Mouse (Mus musculus): Measurements from ENCODE around the gene Fam78b. TPM values are rescaled to one million over a fixed set of nuclear protein-coding genes. Genes with fewer than 3 reads are reported as not detected.

Gene Fam78b
- polyA plus RNA-seq, 1 experiment from 2014 or later, result 0.49 TPM

DNA sequence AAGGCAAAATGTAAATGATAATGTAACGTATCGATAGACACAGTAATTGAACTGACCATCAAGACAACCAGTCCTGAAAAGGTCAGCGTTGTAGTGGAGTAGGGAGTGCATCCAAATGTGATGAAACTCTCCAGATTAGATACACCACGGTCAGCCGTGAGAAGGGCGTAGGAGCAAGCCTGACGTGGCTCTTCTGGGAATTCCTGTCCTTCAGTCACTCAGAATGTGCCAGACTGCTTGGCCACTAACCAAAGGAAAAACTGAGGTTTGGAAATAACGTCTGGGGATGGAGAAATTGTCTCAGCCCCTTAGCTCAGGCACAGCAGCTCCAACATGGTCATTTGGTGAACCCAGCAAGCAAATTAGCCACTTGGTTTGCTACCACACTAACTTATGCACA lies 74.5 kb downstream of the Fam78b start:
- WGBS, result 82% methylated on average over 8 of the region's 8 CpGs
- no peak for ATAC-seq (ENCODE audit: insufficient number of reproducible peaks, insufficient read depth, low FRiP score, low TSS enrichment, low read depth)

DNA sequence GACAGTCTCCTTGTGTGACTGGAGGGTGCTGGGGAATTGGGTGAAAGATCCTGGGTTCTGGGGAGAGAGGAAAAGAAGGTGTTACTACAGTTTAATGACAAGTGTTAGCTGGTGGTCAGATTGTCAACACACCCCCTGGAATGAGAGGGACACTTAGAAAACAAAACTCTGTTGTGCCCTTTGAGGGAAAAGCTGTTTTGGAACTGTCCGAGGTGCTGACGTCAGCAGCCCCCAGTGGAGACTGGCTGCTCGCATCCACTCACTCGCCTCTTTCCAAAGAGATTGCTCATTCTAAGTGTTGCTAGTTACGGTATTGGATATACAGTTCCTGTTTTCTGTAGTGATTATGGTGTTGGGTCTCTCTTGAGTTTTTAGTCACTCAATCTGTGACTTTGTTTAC lies 78.3 kb downstream of the Fam78b start:
- no peaks in the 10 kb centered on the region for H3K36me3 ChIP-seq
- 26% methylated on average over 5 of the region's 5 CpGs for WGBS
- H3K4me3 ChIP-seq, result no peak overlapping the region
- H3K27ac ChIP-seq, result no peak overlapping the region
- no peaks in the 10 kb centered on the region for H3K27me3 ChIP-seq
- H3K9ac ChIP-seq, result no peak overlapping the region
- no peaks in the 10 kb centered on the region for H3K4me1 ChIP-seq
- H3K4me2 ChIP-seq, result no peak overlapping the region
- ATAC-seq (ENCODE audit: insufficient number of reproducible peaks, insufficient read depth, low FRiP score, low TSS enrichment, low read depth), result no peak
- H3K9me3 ChIP-seq, result no peaks in the 10 kb centered on the region

More for the DNA sequence above, 74.5 kb downstream of the Fam78b start:
- Histone ChIP-seq H3K36me3 (no peaks in the 10 kb centered on the region), H3K27ac (no peak overlapping the region), H3K9ac (no peak overlapping the region), H3K4me1 (no peaks in the 10 kb centered on the region), H3K4me2 (no peak overlapping the region), H3K27me3 (no peaks in the 10 kb centered on the region), H3K9me3 (no peaks in the 10 kb centered on the region), H3K4me3 (no peak overlapping the region)

DNA sequence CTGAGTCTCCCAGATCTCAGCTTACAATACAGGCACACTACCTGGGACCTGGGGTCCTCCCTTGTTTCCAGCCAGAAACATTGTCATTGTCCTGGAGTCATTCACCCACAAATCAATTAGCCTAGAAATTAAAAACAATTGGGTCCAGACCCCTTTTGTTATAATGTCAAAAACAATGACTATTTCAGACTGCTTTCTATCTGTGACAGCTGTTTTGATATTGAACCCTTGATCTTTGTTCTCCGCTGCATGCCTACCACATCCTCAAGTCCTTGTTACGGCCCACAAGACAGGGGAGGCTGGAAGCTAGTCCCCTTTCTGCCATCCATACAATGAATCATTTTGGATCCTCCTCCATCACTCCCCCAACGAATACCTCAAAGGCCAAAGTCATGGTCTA lies 80.7 kb downstream of the Fam78b start:
- Histone ChIP-seq H3K27me3 (no peaks in the 10 kb centered on the region), H3K9me3 (no peaks in the 10 kb centered on the region), H3K27ac (no peak overlapping the region), H3K4me3 (no peak overlapping the region), H3K36me3 (no peaks in the 10 kb centered on the region), H3K4me2 (no peak overlapping the region), H3K4me1 (no peaks in the 10 kb centered on the region), H3K9ac (no peak overlapping the region)
- no peak for ATAC-seq (ENCODE audit: insufficient number of reproducible peaks, insufficient read depth, low FRiP score, low TSS enrichment, low read depth)
- 76% methylated on average over 3 of the region's 3 CpGs for WGBS

DNA sequence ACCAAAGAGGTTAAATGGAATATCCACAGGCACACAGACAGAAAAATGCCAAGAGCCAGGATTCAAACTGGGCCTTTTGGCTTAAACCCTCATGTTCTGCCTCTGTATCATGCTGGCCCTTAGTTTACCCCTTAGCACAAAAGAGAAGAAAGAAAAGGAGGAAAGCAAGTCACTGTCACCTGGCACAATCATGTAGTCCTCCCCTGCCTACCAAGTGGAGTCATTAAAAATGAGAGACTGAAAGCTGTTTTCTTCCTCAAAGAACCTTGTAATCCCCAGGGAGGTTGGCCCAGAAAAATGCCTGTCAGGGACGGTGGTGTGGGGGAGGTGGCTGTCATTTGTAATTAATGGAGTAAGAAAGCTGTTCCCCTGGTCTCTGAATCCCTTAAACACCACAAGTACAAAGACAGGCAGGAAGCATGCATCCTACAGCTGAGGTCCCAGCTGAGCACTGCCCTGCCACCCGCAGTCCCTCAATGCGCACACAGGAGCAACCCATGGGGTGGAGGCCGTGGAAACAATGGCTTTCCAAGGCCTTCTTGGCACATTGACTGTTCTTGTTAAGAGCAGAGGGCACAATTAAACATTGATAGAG lies 81.4 kb downstream of the Fam78b start:
- ATAC-seq (ENCODE audit: insufficient number of reproducible peaks, insufficient read depth, low FRiP score, low TSS enrichment, low read depth), result no peak
- Histone ChIP-seq H3K9ac (no peak overlapping the region), H3K36me3 (no peaks in the 10 kb centered on the region), H3K27ac (no peak overlapping the region), H3K4me2 (no peak overlapping the region), H3K9me3 (no peaks in the 10 kb centered on the region), H3K4me3 (no peak overlapping the region), H3K27me3 (no peaks in the 10 kb centered on the region), H3K4me1 (no peaks in the 10 kb centered on the region)
- 33% methylated on average over 4 of the region's 4 CpGs for WGBS

DNA sequence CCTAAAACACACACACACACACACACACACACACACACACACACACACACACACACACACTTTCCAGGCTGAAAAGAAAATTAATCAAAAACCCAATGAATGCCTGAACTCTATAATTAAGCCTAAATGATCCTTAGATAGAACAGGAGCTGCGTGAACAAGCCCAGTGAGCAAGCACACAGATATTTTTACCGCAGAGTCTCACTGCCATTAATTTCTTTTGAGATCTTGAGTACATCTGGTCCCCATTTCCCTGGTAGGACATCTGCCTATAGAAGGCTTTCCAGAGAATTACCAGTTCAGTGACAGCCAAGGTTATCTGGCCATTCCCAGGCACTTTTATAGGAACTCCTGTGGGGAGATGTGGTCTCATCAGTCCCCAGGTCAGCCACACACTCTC lies 82.0 kb downstream of the Fam78b start:
- Histone ChIP-seq H3K4me2 (no peak overlapping the region), H3K9me3 (no peaks in the 10 kb centered on the region), H3K36me3 (no peaks in the 10 kb centered on the region), H3K27me3 (no peaks in the 10 kb centered on the region), H3K9ac (no peak overlapping the region), H3K4me1 (no peaks in the 10 kb centered on the region), H3K27ac (no peak overlapping the region), H3K4me3 (no peak overlapping the region)
- no peak for ATAC-seq (ENCODE audit: insufficient number of reproducible peaks, insufficient read depth, low FRiP score, low TSS enrichment, low read depth)
- WGBS, result 57% methylated on average over 2 of the region's 2 CpGs

DNA sequence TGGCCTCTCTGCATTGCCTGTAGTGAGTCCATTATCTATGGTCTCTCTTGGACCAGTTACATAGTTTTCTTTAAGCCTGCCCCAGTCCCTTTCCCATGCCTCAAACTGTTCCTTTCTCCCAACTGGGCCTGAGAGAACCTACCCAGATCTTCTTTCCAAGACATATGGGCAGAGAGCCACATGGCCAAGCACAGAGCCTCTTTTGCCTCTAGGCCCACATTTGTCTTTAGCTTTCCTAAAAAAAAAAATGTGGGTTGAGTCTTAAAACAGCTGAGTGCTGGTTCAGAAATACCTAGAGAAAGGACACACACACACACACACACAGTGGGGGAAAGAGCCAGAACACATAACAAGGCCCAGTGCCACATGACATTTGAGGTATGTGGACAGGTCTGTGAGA lies 83.1 kb downstream of the Fam78b start:
- no peak for ATAC-seq (ENCODE audit: insufficient number of reproducible peaks, insufficient read depth, low FRiP score, low TSS enrichment, low read depth)
- H3K4me2 ChIP-seq, result no peak overlapping the region
- H3K36me3 ChIP-seq, result no peaks in the 10 kb centered on the region
- no peaks in the 10 kb centered on the region for H3K27me3 ChIP-seq
- no peaks in the 10 kb centered on the region for H3K9me3 ChIP-seq
- H3K4me3 ChIP-seq, result no peak overlapping the region
- no peak overlapping the region for H3K27ac ChIP-seq
- no peaks in the 10 kb centered on the region for H3K4me1 ChIP-seq
- no peak overlapping the region for H3K9ac ChIP-seq

DNA sequence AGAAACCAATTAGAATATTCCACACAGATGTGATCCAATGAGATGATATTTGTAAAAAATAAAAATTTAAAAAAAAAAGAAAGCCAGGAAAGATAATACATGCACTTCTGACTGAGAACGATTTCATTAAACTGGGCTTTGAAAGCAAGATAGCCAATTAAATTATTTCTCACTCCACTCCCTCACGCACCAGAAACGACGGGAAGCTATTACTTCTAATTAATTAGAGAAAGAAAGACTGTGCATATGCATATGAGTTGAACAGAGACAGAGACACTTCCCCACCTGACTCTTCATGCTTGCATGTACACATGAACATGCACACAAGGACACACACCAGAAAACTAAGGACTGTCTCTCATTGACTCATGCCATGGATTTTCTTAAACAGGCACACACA lies 84.2 kb downstream of the Fam78b start:
- H3K4me3 ChIP-seq, result no peak overlapping the region
- no peak overlapping the region for H3K27ac ChIP-seq
- H3K4me1 ChIP-seq, result no peaks in the 10 kb centered on the region
- H3K9me3 ChIP-seq, result no peaks in the 10 kb centered on the region
- WGBS, result 69% methylated on average over 4 of the region's 4 CpGs
- no peak overlapping the region for H3K4me2 ChIP-seq
- no peak for ATAC-seq (ENCODE audit: insufficient number of reproducible peaks, insufficient read depth, low FRiP score, low TSS enrichment, low read depth)
- no peaks in the 10 kb centered on the region for H3K27me3 ChIP-seq
- H3K9ac ChIP-seq, result no peak overlapping the region
- H3K36me3 ChIP-seq, result no peaks in the 10 kb centered on the region

DNA sequence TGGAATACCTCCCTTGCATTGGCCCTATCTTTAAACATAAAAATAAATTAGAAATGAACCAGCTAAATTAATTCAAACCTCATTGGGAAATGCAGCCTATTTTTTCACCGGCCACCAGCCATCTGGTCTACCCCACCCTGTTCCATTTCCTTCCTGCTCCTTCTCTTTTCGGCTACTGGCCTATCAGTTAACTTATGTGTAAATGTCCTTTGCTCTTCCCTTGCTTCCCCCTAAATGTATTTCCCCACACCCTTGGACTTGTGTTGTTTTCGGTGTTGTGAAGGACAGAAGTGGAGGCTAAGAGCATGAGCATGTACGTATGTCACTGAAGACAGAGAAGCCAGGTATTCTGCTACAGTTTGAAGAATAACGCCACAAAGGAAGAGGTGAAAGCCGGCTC lies 89.2 kb downstream of the Fam78b start:
- WGBS, result 88% methylated on average over 6 of the region's 6 CpGs
- H3K36me3 ChIP-seq, result no peaks in the 10 kb centered on the region
- H3K27ac ChIP-seq, result no peak overlapping the region
- no peak for ATAC-seq (ENCODE audit: insufficient number of reproducible peaks, insufficient read depth, low FRiP score, low TSS enrichment, low read depth)
- H3K9ac ChIP-seq, result no peak overlapping the region
- H3K9me3 ChIP-seq, result no peaks in the 10 kb centered on the region
- no peak overlapping the region for H3K4me2 ChIP-seq
- no peaks in the 10 kb centered on the region for H3K4me1 ChIP-seq
- H3K27me3 ChIP-seq, result no peaks in the 10 kb centered on the region
- H3K4me3 ChIP-seq, result no peak overlapping the region

DNA sequence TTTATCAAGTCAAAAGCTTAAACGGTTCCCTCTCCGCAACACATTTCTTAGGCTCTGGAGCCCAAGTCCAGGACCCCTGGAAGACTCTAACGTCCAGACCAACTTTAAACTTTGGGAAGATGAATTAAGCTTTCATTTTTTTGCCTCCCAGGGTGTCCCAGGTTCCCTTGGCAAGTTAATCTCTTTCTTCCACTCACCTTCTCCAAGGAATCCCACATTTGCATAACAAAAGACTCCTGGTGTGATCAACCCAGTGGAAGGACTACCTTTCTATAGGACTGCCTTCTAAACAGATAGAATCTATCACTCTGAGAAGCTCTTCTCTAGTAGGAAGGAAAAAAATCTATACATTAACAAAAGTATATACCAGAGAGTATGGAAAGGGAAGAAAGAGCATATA lies 92.3 kb downstream of the Fam78b start:
- Histone ChIP-seq H3K9ac (no peak overlapping the region), H3K9me3 (no peaks in the 10 kb centered on the region), H3K36me3 (no peaks in the 10 kb centered on the region), H3K27me3 (no peaks in the 10 kb centered on the region), H3K27ac (no peak overlapping the region), H3K4me1 (no peaks in the 10 kb centered on the region), H3K4me3 (no peak overlapping the region), H3K4me2 (no peak overlapping the region)
- ATAC-seq (ENCODE audit: insufficient number of reproducible peaks, insufficient read depth, low FRiP score, low TSS enrichment, low read depth), result no peak
- 56% methylated on average over 3 of the region's 3 CpGs for WGBS

DNA sequence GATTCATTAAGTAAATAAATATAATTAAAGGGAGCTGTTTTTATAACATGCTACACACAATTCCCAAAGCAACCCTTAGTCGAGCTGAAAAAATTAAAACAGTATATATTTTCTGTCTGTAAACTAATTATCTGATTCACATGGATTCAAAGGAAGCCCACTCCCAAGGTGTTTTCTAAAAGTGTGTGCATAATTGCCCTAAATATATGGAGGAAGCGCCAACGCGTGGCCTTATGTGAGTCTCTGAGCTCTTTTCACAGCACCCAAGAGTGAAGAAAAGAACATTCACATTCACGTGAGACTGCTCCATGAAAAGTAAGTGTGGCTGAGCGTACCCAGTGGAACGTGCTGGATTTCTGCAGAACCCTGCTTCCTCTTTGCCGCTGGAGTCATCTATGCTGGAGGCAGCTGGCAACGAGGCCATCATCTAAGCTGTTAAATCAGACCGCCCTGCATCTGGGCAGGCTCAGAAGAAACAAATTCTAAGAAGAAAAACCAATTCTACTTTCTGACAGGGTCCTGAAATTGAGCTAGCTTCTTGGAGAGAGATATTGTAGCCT lies 93.5 kb downstream of the Fam78b start:
- H3K36me3 ChIP-seq, result no peaks in the 10 kb centered on the region
- WGBS, result 81% methylated on average over 10 of the region's 10 CpGs
- no peak overlapping the region for H3K4me3 ChIP-seq
- H3K9ac ChIP-seq, result no peak overlapping the region
- H3K27ac ChIP-seq, result no peak overlapping the region
- no peaks in the 10 kb centered on the region for H3K27me3 ChIP-seq
- ATAC-seq (ENCODE audit: insufficient number of reproducible peaks, insufficient read depth, low FRiP score, low TSS enrichment, low read depth), result no peak
- H3K9me3 ChIP-seq, result no peaks in the 10 kb centered on the region
- no peak overlapping the region for H3K4me2 ChIP-seq
- H3K4me1 ChIP-seq, result no peaks in the 10 kb centered on the region

DNA sequence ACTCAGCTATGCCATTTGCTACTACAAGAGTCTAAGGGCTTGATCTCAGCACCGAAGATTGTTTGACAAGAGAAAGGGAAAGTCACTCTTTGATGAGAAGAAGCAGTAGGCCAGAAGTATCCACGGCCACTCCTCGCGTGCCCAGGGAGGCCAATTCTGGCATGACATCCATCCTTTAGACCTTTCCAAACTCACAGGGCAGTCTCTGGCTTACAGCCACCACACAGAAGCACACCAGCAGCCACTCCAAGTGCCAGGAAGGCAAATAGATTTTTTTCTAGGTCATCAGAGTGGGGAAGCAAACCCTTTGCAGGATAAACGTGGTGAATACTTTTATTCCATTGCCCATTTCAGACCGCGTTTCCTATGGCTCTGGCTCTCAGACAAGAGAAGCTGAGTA lies 97.5 kb downstream of the Fam78b start:
- H3K4me1 ChIP-seq, result no peaks in the 10 kb centered on the region
- no peaks in the 10 kb centered on the region for H3K27me3 ChIP-seq
- H3K36me3 ChIP-seq, result no peaks in the 10 kb centered on the region
- H3K27ac ChIP-seq, result no peak overlapping the region
- no peak overlapping the region for H3K4me3 ChIP-seq
- no peak overlapping the region for H3K9ac ChIP-seq
- no peaks in the 10 kb centered on the region for H3K9me3 ChIP-seq
- ATAC-seq (ENCODE audit: insufficient number of reproducible peaks, insufficient read depth, low FRiP score, low TSS enrichment, low read depth), result no peak
- H3K4me2 ChIP-seq, result no peak overlapping the region
- WGBS, result 87% methylated on average over 7 of the region's 7 CpGs

DNA sequence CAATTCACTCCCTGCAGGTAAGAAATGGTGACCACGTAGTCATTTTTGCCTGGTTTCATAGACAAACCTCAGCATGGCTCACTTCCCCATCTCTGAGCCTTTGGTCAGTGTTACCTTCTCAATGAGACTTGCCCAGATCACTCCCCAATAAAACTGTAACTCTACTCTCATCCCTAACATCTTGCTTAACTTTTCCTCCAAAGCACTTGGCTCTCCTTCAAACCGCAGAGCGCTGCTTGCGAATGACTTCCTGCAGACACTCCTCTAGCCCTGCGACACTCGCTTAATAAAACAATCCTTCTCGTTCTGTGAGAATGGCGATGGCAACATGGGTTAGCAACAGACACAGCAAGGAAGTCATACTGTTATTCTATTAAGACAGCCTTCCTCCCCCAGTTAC lies 100.8 kb downstream of the Fam78b start:
- Histone ChIP-seq H3K4me1 (no peaks in the 10 kb centered on the region), H3K9ac (no peak overlapping the region), H3K36me3 (no peaks in the 10 kb centered on the region), H3K4me3 (no peak overlapping the region), H3K27me3 (no peaks in the 10 kb centered on the region), H3K9me3 (no peaks in the 10 kb centered on the region), H3K4me2 (no peak overlapping the region), H3K27ac (no peak overlapping the region)
- 82% methylated on average over 8 of the region's 8 CpGs for WGBS
- ATAC-seq (ENCODE audit: insufficient number of reproducible peaks, insufficient read depth, low FRiP score, low TSS enrichment, low read depth), result no peak

All from embryonic facial prominence, embryonic 13.5 days (tissue).